Mouse (Mus musculus) kidney, adult 9 months (tissue): ENCODE data around the gene Prr12.
A peak's percentile ranks its signal among the peaks of the same experiment; 100 is the strongest.

Source experiments
- DNase-seq: peaks from one replicate; pipeline ENCODE4 v3.0.0; 2022

Prr12 gene

DNA sequence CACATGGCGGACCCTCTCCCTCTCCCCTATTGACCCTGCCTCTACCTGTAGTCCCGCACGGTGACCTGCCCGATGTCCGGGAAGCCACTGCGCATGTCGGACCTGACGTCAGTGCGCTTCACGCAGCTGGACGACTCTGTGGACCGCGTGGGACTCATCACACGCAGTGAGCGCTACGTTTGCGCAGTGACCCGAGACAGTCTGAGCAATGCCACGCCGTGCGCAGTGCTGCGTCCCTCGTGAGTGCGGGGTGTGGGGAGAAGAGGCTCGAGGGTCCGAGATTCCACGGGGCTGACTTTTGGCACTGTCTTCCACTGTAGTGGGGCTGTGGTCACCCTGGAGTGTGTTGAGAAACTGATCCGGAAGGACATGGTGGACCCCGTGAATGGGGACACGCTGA lies 23.8 kb upstream of the Prr12 start:
- DNase-seq: no peak

GRCm38 (mm10) chr7:45075405-45075804 lies 22.7 kb upstream of the Prr12 start:
- DNase-seq: no peak

DNA sequence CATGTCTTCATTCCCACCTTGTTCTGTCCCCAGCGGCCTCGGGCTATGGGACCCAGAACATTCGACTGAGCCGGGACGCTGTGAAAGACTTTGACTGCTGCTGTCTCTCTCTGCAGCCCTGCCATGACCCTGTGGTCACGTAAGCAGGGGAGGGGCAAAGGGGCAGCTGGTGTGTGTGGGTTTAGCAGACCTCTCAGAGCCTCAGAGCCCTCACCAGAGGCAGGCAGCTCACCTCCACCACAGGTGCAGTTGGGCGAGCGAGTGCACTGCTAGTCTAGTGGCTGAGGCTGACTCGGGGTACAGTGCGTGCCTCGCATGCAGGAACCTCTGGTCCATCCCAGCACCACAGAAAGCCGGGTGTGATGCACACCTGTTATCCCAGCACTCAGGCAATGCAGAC lies 21.3 kb upstream of the Prr12 start:
- no peak for DNase-seq

DNA sequence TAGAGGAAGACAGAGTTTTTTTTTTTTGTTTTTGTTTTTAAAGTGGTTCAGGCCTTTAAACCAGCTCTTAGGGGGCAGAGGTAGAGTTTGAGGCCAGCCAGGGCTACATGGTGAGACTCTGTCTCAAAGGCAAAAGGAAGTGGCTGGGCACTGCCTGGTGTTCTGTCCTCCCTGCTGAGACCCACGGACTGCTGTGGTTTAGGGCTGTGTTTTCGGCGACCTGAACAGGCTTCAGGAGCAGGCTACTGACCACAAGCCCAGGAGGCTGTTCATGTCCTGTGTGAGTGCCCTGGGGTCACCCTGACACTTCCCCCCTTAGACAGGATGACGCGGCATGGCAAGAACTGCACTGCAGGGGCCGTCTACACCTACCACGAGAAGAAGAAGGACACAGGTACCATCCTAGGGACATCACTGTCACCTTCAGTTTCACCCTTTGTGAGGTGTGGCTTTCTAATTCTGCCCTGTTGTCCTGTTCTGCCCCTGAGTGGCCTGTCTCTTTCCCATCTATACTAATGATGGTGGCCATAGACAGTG lies 20.6 kb upstream of the Prr12 start:
- no peak for DNase-seq

DNA sequence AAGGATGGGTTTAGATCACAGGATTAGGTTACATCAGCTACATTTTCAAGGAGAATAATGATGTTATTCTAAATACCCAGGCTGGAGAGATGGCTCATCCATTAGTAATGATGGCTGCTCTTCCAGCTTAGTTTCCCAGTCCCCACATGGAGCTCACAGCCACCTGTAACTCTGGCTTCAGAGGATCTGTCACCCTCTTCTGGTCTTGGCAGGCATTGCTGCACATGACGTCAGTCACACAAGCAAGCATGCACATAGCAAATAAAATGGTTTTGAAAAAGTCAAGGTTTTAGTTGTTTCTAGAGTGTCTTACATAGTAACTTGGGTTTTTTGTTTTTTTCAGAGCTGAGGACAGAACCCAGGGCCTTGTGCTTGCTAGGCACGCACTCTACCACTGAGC lies 19.5 kb upstream of the Prr12 start:
- peak; percentile 39 for DNase-seq

- DNase-seq: no peak
These were observed 17.0 kb upstream of the Prr12 start for GRCm38 (mm10) chr7:45069671-45070070.

DNA sequence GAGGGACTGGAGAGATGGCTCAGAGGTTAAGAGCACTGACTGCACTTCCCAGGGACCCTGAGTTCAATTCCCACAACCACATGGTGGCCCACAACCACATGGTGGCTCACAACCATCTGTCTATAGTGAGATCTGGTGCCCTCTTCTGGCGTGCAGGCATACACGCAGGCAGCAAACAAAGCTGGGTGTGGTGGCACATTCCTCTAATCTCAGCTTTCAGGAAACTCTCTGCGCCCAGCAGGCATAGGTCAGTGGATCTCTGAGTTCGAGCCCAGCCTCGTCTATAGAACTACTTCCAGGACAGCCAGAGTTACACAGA lies 15.3 kb upstream of the Prr12 start:
- DNase-seq: peak; percentile 72

- DNase-seq: no peak
These were observed 14.7 kb upstream of the Prr12 start for GRCm38 (mm10) chr7:45067190-45067999.

DNA sequence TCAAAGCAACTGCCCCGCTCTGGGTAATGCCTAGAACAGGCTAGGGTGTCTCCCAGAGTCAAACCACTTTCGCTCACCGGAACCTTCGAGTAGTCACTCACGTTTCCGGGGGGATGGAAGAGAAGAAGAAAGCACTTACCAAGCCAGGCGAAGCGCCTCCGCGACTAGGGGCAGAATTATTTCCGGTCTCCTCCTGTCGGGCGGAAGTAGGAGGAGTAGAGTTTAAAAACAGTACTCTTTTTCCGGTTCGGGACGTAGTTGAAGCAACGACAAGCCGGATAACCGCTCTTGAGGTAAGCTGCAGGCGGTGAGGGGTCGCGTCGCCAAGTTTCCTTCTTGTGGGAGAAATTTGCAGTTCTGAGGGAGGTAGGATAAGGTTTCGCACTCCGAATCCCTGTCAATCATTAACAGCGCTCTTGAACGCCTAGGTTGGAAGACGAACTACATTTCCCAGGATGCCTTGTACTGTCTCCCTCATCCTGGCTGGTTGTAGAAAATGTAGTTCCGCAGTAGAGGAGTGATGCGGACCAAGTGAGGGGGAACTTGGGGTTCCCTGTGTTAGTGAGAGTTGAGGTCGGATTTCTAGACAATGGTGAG lies 9.7 kb upstream of the Prr12 start, which contains the start of the genes Nosip and Prrg2:
Gene Nosip, plus strand, starts transcription at position 191 of the 597 bp plus-strand sequence.
Gene Prrg2, minus strand, starts transcription at position 439 of the 597 bp plus-strand sequence.
- DNase-seq: peak; percentile 98

- DNase-seq: peak; percentile 88
These were observed 8.9 kb upstream of the Prr12 start for GRCm38 (mm10) chr7:45061532-45062075.

GRCm38 (mm10) chr7:45060632-45061122 lies 8.0 kb upstream of the Prr12 start:
- peak; percentile 28 for DNase-seq

DNA sequence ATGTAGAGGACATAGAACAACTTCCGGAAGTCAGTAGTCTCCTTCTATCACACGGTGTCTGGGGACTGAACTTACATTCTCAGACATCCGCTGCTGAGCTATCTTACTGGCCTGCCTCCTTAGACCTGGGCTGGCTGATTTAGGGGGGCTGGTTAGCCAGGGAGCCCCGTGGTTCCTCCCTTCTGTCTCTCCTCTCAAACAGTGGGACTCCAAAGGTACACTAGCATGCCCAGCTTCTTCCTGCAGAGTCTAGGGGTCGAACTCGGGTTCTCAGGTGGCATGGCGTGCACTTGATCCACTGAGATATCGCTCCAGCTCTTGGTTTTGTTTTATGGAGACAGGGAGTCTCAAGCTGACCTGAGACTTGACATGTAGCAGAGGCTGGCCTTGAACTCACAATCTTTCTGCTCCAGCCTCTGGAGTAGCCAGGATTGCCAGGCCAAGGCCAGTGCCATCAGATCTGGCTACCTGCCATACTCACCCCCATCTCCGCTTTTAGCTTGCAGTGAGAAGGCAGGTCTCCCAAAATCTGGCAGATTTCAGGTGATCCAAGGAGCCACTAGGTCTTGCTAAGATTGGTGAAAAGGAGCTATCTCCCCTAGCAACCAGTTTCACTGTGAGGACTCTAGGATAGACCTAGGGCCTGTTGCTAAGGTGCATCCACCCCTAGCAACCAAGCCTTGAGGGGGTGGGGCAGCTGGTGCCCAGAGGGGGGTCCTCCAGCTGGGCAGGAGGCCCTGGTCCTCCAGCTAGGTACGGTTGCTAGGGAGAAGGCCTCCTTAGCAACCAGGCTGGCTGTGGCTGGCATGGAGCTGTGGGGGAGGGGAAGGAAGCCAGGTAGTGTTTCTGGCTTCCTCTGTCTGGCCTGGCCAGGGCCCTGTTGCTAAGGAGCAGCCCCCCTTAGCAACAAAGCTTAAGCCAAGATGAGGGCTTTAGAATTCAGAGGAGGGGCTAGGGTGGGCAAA lies 6.2 kb upstream of the Prr12 start:
- no peak for DNase-seq

DNA sequence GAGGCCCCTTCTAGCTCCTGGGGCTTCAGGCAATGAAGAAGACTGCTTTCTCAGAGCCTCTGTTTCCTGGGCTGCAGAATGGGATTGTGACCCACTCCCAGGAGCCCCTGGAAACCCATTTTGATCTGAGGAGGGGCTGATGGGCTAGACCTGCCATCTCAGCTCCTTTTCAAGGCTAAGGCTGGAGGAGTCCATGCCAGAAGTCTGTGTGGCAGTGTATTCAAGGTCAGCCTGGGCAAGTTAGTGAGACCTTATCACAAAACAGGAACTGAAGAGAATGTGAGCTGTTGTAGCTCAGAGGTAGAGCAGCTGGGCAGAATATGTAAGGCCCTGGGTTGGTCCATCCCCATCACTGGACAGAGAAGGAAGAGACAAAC lies 4.3 kb upstream of the Prr12 start:
- no peak for DNase-seq

DNA sequence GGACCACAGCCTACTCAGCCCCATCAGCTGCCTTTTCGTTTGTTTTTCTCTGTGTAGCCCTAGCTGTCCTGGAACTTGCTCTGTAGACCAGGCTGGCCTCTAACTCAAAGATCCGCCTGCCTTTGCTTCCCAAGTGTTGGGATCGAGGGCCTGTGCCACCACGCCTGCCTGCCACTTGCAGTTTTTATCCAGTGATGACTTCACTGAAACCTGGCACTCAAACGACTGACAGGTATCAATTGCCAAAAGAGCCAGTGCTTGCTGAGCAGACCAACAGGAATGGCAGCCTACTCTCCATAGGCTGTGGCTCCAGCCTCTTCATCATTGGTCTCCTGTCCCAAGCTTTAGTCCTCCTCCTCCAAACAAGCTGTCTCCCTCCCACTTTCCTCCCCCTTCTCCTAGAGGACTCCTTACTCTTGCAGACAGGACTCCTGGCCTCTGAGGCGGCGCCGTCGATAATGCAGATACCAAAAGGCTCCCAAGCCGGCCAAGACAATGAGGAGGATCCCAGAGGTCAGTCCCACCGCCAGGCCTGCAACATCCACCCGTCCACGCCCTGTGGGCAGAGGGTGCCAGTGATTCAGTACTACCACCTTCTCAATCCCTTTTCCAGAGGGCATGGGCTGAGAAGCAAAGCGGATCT lies 3.8 kb upstream of the Prr12 start:
- DNase-seq: no peak

- peak; percentile 99 for DNase-seq
These were observed 1.3 kb upstream of the Prr12 start for GRCm38 (mm10) chr7:45053931-45054510.

GRCm38 (mm10) chr7:45053117-45053930 lies 643 bp upstream of the Prr12 start:
- peak; percentile 74 for DNase-seq

DNA sequence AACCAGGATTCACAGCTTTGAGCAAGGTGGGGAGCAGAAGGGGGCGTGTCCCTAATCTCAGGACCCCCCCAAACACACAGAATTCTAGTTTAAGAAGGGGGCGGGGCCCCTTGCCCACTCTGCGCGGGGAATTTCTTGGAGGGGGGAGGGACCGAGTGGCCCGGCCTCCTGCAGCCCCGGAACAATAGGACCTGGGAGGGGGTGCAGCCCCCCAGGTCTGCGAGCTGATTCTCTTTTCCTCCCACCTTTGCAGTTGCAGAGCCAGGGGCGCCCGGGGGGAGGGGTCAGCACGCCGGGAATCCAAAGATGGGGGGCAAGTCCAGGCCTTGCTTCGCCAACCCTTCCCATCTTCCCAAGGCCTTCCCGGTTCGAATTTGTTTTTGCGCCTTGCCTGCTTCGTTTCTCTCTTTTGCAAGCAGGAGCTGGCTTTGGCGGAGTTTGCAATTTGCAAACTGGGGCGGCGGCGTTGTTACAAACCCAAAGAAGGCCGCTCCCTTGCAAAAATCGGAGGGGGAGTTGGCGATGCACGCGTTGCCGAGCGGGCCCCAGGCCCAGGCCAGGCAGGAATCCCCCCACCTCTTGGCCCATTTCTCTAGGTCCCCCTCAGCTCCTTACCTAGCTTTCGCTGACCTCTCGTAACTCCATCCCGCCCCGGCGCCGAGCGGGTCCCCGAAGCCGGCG lies 360 bp downstream of the Prr12 start:
- DNase-seq: peak; percentile 39

GRCm38 (mm10) chr7:45051601-45051974 lies 1.1 kb downstream of the Prr12 start:
- no peak for DNase-seq

DNA sequence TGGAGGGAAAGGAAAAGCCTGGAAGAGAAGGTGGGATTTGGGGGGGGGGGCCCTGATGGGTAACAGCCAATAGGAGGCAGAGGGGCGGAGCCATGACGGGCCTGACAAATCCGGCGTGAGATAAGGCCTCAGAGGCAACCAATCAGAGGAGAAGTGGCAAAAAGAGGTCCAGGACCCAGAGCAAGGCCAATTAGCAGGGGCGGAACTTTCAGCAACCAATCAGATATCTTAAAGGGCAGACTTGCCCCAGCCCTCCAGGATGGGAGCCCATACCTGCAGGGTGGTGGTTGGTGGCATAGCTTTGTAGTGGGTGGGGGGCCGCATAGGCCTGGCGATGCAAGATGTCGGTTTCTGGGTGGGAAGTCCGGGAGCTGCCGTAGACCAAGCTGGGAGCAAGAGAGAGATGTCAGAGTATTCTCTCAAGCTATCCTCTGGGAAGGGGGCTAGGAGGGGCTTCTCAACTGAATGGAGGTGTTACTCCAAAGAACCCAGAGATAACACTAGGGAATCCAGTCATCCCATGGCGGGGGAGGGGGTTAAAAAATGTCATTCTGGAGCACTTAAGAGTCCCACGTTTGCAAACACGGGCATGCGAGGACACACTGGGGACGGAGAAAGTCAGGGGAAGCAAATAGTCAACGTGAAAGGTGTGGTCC lies 1.6 kb downstream of the Prr12 start:
- DNase-seq: peak; percentile 75
